Mouse (Mus musculus): ENCODE measurements around the gene Pik3c2b.
A peak's percentile ranks its signal among the peaks of the same experiment; 100 is the strongest.

Pik3c2b gene

DNA sequence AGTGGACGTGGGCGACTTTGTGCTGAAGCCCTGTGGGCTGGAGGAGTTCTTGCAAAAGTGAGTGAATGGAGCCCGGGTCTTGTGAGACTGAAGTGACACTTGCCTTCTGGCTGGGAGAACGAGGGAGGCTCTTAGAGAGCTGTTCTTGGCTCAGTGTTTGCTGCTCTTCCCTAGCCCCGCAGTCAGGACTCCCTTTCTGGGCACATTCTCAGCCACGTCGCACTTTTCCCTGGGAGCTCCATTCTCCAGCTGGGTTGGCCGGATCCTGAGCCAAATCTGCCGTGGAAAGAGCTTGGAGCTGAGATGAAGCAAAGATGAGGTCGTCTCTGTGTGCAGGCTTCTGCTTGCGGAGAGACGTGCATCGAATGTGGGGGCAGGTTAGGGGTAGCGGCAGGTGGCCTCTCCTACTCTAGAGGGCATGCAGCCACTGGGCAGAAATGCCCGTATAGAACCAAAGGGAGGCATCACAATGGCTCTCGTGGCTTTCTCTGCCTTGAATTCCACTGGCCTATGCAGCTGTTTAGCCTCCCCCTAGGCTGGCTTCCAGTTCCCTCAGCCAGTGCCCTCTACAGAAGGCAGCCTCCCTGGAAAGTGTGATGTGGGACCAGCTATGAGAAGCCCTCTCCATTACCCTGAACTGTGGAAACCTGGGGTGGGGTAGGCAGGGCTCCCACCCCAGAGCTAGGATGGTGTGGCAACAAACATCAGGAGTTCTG is 26.4 kb downstream of the Pik3c2b start:
- peak; percentile 62 to 64 for DNase-seq (ENCODE audit: low spot score in 2 of 2)

- DNase-seq (ENCODE audit: low spot score in 2 of 2) = no peak
Measured at GRCm38 (mm10) chr1:133073327-133073856, 27.9 kb downstream of the Pik3c2b start.

- no peak for DNase-seq (ENCODE audit: low spot score in 2 of 2)
Measured at GRCm38 (mm10) chr1:133074541-133074940, 29.1 kb downstream of the Pik3c2b start.

DNA sequence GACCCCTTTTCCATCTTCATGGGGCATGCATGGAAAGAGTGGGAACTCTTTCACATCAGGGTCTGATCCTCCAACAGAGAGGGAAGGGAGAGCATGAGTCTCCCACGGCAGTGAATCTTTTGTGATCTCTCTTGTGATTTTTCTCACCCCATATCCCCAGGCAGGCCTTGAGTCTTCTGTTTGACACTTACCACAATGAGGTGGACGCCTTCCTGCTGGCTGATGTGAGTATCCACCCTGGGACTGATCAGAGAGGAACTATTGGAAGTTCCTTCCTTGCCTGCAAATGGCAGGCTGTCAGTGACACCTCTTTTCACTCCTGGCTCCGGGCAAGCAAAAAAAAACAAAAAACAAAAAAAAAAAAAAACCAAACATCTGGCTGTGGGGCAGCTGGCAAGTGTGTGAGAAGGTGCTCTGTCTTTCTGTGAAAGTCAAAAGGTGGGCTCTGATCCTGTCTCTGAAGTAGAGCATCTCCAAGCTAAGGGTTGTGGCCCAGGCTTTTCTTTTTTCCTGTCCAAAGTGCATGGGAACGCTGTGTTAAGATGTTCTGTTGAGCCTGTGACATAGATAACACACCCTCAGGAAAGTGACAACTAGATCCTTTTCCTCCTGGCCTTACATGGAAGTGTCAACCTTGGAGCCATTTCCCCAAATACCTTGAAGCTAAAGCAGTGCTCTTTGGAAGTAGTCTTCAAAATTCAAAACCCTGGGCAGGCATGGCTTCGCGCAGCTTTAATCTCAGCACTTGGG is 30.4 kb downstream of the Pik3c2b start:
- DNase-seq (ENCODE audit: low spot score in 2 of 2) = no peak

GRCm38 (mm10) chr1:133076681-133077514 is 31.4 kb downstream of the Pik3c2b start:
- DNase-seq (ENCODE audit: low spot score in 2 of 2) = no peak

GRCm38 (mm10) chr1:133077606-133078337 is 32.3 kb downstream of the Pik3c2b start:
- peak in 1 of 2 experiments; percentile 8 for DNase-seq (ENCODE audit: low spot score in 2 of 2)

- peak in 1 of 2 experiments; percentile 31 for DNase-seq (ENCODE audit: low spot score in 2 of 2)
Measured at GRCm38 (mm10) chr1:133078338-133078727, 32.9 kb downstream of the Pik3c2b start.

- DNase-seq (ENCODE audit: low spot score in 2 of 2) = no peak
Measured at GRCm38 (mm10) chr1:133079509-133079908, 34.0 kb downstream of the Pik3c2b start.

DNA sequence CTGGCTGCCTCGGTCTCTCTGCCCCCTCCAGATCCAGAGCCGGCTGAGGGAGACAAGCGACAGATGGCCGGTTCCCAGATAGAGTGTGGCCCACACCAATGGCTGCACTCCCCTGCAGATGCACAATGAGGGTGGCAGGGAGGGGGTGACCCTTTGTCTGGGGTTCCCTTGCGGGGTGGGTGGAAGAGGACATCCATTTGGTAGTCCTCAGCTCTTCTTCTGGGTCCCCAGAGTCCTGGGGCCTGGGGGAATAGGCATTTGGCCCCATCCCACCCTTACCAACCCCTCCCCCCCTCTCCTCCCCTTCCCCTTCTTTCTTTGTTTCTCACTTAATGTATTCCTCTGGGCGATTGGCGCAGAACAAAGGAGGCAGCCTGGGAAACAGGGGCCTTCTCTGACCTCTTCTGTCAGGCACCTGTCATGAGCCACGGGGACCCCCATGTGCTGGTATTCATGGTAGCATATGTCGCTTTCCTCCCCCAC is 34.7 kb downstream of the Pik3c2b start:
- no peak for DNase-seq (ENCODE audit: low spot score in 2 of 2)

GRCm38 (mm10) chr1:133080717-133081116 is 35.2 kb downstream of the Pik3c2b start:
- no peak for DNase-seq (ENCODE audit: low spot score in 2 of 2)

- no peak for DNase-seq (ENCODE audit: low spot score in 2 of 2)
Measured at GRCm38 (mm10) chr1:133083003-133083546, 37.6 kb downstream of the Pik3c2b start.

DNA sequence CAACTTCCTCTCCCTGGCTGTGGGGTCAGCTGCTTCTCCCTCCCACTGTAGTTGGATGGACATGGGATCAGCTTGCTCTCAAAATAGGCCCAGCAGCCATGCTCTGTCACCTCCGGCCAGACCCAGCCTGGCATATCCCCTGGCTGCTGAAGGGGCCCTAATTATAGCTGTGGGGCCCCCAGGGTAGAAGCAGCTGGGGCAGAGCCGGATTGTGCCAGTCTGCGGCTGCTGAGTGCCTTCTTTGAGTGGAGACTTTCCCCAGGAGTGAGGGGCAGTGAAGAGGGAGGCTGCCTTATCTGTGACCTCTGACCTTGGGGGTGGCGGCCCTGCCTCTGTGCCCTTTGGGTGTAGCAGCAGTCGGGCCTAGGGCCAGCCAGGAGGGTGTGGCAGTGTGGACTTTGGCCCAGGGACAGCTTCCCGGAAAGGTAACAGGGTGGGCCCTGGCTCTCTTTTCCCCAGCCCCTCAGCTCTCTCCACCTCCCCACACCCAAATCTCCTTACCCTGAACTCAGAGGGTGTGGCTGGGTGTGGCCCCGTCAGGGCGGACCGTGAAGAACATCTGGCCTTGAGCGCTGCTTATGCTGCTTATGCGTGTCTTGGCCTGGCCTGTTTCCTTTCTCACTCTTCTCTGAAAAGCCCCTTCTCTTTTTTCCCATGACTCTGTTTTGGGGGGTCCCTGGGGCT is 38.6 kb downstream of the Pik3c2b start:
- DNase-seq (ENCODE audit: low spot score in 2 of 2) = no peak

- DNase-seq (ENCODE audit: low spot score in 2 of 2) = no peak
Measured at GRCm38 (mm10) chr1:133084708-133085416, 39.4 kb downstream of the Pik3c2b start.

DNA sequence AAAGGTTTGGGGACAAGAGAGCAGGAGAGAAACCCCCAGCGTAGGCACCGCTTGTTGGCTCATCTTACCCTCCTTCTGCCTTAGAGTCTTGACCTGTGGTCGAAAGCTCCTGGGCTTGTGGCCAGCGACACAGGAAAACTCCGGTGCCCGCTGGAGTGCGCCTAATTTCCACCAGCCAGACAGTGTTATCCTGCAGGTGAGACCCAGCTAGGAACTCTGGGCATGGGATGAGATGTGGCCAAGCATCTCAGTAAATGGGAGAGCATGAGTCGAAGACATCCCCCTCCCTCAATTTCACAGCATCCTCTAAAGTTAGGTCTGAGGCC is 39.9 kb downstream of the Pik3c2b start:
- no peak for DNase-seq (ENCODE audit: low spot score in 2 of 2)

DNA sequence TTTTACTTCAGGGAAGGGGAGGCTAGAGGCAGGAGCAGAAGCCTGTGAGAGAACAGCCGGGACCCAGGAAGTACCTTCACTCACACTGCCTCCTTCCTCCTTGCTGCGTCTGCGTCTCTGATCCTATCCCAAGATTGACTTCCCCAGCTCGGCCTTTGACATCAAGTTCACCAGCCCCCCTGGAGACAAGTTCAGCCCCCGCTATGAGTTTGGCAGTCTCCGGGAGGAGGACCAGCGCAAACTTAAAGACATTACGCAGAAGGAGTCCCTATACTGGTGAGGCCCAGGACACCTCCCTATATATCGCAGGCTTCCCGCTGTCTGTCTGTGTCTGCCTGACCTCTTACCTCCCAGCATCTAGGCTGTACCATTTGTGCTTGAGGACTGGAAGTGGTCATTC is 41.3 kb downstream of the Pik3c2b start:
- no peak for DNase-seq (ENCODE audit: low spot score in 2 of 2)

DNA sequence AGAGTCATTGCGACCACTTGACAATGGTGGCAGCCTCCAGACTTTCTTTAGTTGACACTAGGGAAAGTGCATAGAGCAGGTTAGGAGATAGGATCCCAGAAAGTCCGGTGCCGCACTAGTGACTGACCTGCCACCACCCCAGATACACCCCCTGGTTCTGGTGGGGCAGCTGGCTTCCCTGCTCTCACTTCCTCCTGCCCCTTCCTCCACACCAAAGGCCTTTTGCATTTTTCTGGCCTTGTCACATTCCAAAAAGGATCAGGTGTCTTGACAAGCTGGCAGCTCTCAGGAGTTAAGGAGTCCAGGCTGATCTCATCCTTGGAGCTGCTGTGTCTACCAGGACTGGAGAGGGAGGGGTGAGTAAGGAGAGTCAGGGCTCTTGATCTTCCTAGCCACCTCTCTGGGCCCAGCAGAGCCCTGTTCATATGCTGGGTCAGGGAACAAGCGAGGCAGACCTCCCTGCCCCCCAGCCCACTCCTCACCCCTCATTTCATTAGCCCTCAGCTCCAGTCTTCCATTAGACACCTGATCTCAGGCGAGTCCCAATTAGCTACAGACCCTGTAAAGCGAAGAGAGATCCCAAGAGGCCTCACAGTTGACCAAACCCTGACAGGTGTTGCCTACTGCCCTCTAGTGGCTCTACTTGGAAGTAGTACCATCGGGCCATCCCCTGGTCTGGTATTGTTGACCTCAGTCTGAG is 41.9 kb downstream of the Pik3c2b start:
- DNase-seq (ENCODE audit: low spot score in 2 of 2) = peak; percentile 34 to 55

DNA sequence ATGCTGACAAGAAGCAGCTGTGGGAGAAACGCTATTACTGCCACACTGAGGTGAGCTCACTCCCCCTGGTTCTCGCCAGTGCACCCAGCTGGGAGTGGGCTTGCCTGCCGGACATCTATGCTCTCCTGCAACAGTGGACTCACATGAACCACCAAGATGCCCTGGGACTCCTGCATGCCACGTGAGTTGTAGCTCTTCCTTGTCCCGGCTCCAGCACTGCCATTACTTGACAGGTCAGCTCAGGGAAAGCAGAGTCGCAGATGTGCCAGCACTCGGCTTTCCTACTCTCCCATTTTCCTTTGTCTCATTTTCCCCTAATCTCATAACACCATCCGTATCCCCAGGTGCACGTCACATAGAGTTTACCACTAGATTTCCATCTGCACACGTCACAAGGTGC is 42.7 kb downstream of the Pik3c2b start:
- no peak for DNase-seq (ENCODE audit: low spot score in 2 of 2)

DNA sequence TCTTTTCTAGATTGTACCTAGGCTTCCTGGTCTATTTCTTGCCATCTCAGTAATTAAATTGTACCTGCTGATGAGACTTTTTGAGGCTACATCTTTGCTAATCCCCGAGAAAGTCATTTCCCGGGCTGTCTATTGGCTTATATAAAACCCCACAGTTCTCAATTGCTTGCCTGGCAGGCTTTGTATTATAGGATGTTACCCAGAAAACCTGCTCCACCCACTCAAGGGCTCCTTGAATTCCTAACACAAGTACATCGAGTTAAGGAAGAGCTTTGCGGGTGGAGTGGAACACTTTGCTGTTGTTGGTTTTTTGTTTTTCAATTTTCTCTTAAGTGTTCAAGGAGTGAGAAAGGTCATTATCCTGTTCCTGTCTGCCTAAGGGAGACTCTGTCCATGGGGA is 43.9 kb downstream of the Pik3c2b start:
- no peak for DNase-seq (ENCODE audit: low spot score in 2 of 2)

DNA sequence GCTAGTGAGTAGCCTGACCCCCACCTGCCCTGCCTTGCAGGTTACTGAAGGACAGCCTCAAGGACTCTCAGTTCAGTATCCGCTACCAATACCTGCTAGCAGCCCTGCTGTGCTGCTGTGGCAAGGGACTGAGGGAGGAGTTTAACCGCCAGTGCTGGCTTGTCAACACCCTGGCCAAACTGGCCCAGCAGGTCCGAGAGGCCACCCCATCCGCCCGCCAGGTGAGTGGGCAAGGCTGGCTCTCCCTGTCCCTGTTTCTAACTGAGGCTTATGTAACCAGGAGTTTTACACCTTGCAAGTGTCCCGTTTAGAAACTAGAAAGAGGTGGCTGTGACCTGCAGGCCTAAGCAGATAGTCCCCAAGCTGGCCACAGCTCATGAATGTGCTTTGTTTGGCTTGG is 45.2 kb downstream of the Pik3c2b start:
- DNase-seq (ENCODE audit: low spot score in 2 of 2) = no peak
